Mouse (Mus musculus) limb, embryonic 14.5 days (tissue): ENCODE results near the gene Ranbp1. TPM values are rescaled to one million over a fixed set of nuclear protein-coding genes. Genes with fewer than 3 reads are reported as not detected.

ENCODE experiments used
- ATAC-seq: fragments of 200-750 bp; cut with Nextera tagmentation; 2 replicates; pipeline ENCODE4 v1.8.0; 2017; ENCODE audit warnings: low read depth, moderate number of reproducible peaks, moderate TSS enrichment; ENCODE audit not compliant: low FRiP score
- DNase-seq: peaks from one replicate; pipeline ENCODE4 v3.0.0-alpha.2; 2015; ENCODE audit warnings: low spot score
- H3K27ac ChIP-seq: fragments of 300-500 bp; sonication (generic); replicated peaks from 2 replicates; pipeline ENCODE4 v1.5.1; 2014; ENCODE audit warnings: low read depth, mild to moderate bottlenecking, low read length, moderate library complexity, mixed read lengths
- H3K27me3 ChIP-seq: fragments of 300-500 bp; sonication (generic); 2 replicates; pipeline ENCODE4 v1.6.1; 2014; ENCODE audit warnings: low read length, mixed read lengths; ENCODE audit not compliant: control insufficient read depth, insufficient read depth
- H3K36me3 ChIP-seq: fragments of 300-500 bp; sonication (generic); 2 replicates; pipeline ENCODE4 v1.6.1; 2014; ENCODE audit warnings: mild to moderate bottlenecking, low read length, moderate library complexity, mixed read lengths; ENCODE audit not compliant: control insufficient read depth, insufficient read depth
- H3K4me1 ChIP-seq: fragments of 300-500 bp; sonication (generic); 2 replicates; pipeline ENCODE4 v1.6.1; 2014; ENCODE audit warnings: antibody characterized with exemption, low read length, mixed read lengths; ENCODE audit not compliant: control insufficient read depth, insufficient read depth
- H3K4me2 ChIP-seq: fragments of 300-500 bp; sonication (generic); replicated peaks from 2 replicates; pipeline ENCODE4 v1.6.1; 2014; ENCODE audit warnings: low read depth, mild to moderate bottlenecking, low read length, moderate library complexity; ENCODE audit not compliant: severe bottlenecking
- H3K4me3 ChIP-seq: fragments of 300-500 bp; sonication (generic); replicated peaks from 2 replicates; pipeline ENCODE4 v1.5.1; 2014; ENCODE audit warnings: low read length
- H3K9ac ChIP-seq: fragments of 300-500 bp; sonication (generic); 2 replicates; pipeline ENCODE4 v1.6.1; 2014; ENCODE audit warnings: mild to moderate bottlenecking, low read depth, low read length, moderate library complexity; ENCODE audit not compliant: severe bottlenecking
- H3K9me3 ChIP-seq: fragments of 300-500 bp; sonication (generic); 2 replicates; pipeline ENCODE4 v1.6.1; 2016; ENCODE audit warnings: low read length; ENCODE audit not compliant: control insufficient read depth
- POLR2A ChIP-seq: fragments of 200-500 bp; IDR thresholded peaks from 2 replicates; pipeline ENCODE4 v1.8.0; 2012; ENCODE audit warnings: inconsistent platforms, mild to moderate bottlenecking, moderate library complexity, borderline replicate concordance; ENCODE audit not compliant: insufficient read depth, insufficient read length; ENCODE audit errors: extremely low read depth
- WGBS: fragments of 180-500 bp; shearing (Covaris S2); extraction: QIAGEN DNeasy Blood & Tissue Kit; methylation state at CpG from one replicate; pipeline ENCODE4 v1.1.7; 2014; 5-methylcytosine and 5-hydroxymethylcytosine counted together
- microRNA counts: library from miRNA; unstranded; fragments of <30 nt; microRNA quantifications from one replicate; lab custom pipeline; 2016
- microRNA-seq: library from miRNA; unstranded; fragments of <30 nt; microRNA quantifications from one replicate; pipeline ENCODE4, GENCODE M21; 2016
- polyA plus RNA-seq, 2 experiments: library from polyadenylated mRNA; depleted of rRNA in 1 of 2; stranded (reverse) in 1 of 2; unstranded in 1 of 2; fragments of >200 nt; fragmentation: Nextera tagmentation in 1 of 2; extraction: Ambion mirVana in 1 of 2; gene quantifications; 2 replicates each; pipeline versions ENCODE4 v1.2.1 to v1.2.3; 2012 to 2014

Gene Ranbp1
- polyA plus RNA-seq, 2 experiments: 276 to 542 TPM

GRCm38 (mm10) chr16:18195068-18195467 lies 53.5 kb downstream of the Ranbp1 start:
- Histone ChIP-seq H3K9me3 (no peaks in the 10 kb centered on the region), H3K4me1 (peaks cover 29% of the 10 kb centered on the region), H3K27ac (no peak overlapping the region), H3K4me2 (no peak overlapping the region), H3K4me3 (no peak overlapping the region), H3K36me3 (no peaks in the 10 kb centered on the region), H3K9ac (no peak overlapping the region), H3K27me3 (no peaks in the 10 kb centered on the region; the same call in 1 of the 2 replicates)
- DNase-seq: no peak
- WGBS: 37% methylated on average over 5 of the region's 5 CpGs
- no peak for TF ChIP-seq POLR2A
- no peak for ATAC-seq

GRCm38 (mm10) chr16:18194208-18194985 lies 54.1 kb downstream of the Ranbp1 start:
- no peak for TF ChIP-seq POLR2A
- Histone ChIP-seq H3K4me1 (peaks cover 24% of the 10 kb centered on the region), H3K27ac (no peak overlapping the region), H3K36me3 (no peaks in the 10 kb centered on the region), H3K27me3 (no peaks in the 10 kb centered on the region; the same call in 1 of the 2 replicates), H3K4me3 (no peak overlapping the region), H3K9ac (no peak overlapping the region), H3K9me3 (no peaks in the 10 kb centered on the region), H3K4me2 (no peak overlapping the region)
- DNase-seq: no peak
- WGBS: 55% methylated on average over 15 of the region's 15 CpGs
- ATAC-seq: peak; percentile 47; the same call in 1 of the 2 replicates

GRCm38 (mm10) chr16:18191006-18191405 lies 57.5 kb downstream of the Ranbp1 start:
- 73% methylated on average over 2 of the region's 2 CpGs for WGBS
- Histone ChIP-seq H3K4me1 (peaks cover 19% of the 10 kb centered on the region), H3K4me3 (no peak overlapping the region), H3K4me2 (no peak overlapping the region), H3K36me3 (no peaks in the 10 kb centered on the region), H3K27ac (no peak overlapping the region), H3K9me3 (no peaks in the 10 kb centered on the region), H3K27me3 (no peaks in the 10 kb centered on the region), H3K9ac (no peak overlapping the region)
- DNase-seq (no peak), ATAC-seq (no peak)
- TF ChIP-seq POLR2A: no peak

MicroRNAs within 50 kb of the gene (microRNA counts, 519-probe panel; counts per million panel counts)
- 2,152 counts per million, percentile 33 among the panel's probes with 10 or more counts for microRNA mmu-miR-1306 (lab: Ali Mortazavi, UCI)

Small RNA genes within 50 kb of the gene (microRNA-seq; reads per million reads assigned to microRNA genes)
- 1.4 reads per million for gene Gm24572
- gene Mir1306: 161 reads per million, percentile 52 among the genes with 10 or more reads in this experiment

Other genes with a start within 250 kb of the Ranbp1 start
- 69.0 and 76.0 TPM in 2 replicates for gene Dgcr6, start 195.9 kb downstream of the Ranbp1 start, polyA plus RNA-seq (2012; rRNA removed)
- gene Dgcr6, start 195.9 kb downstream of the Ranbp1 start, polyA plus RNA-seq (2014; fragmentation: Nextera tagmentation; extraction: Ambion mirVana): 106 and 110 TPM in 2 replicates
- gene Prodh, start 158.5 kb downstream of the Ranbp1 start, polyA plus RNA-seq (2012; rRNA removed): 19.6 and 20.6 TPM in 2 replicates
- gene Prodh, start 158.5 kb downstream of the Ranbp1 start, polyA plus RNA-seq (2014; fragmentation: Nextera tagmentation; extraction: Ambion mirVana): 8.9 and 10.2 TPM in 2 replicates
- 17.3 and 25.0 TPM in 2 replicates for gene Rtn4r, start 121.1 kb downstream of the Ranbp1 start, polyA plus RNA-seq (2012; rRNA removed)
- 7.6 and 8.7 TPM in 2 replicates for gene Rtn4r, start 121.1 kb downstream of the Ranbp1 start, polyA plus RNA-seq (2014; fragmentation: Nextera tagmentation; extraction: Ambion mirVana)
- not detected in 2 replicates for gene Ccdc188, start 30.9 kb downstream of the Ranbp1 start, polyA plus RNA-seq (2012; rRNA removed)
- gene Ccdc188, start 30.9 kb downstream of the Ranbp1 start, polyA plus RNA-seq (2014; fragmentation: Nextera tagmentation; extraction: Ambion mirVana): not detected in 2 replicates
- 68.2 and 103 TPM in 2 replicates for gene Zdhhc8, start 13.6 kb downstream of the Ranbp1 start, polyA plus RNA-seq (2012; rRNA removed)
- gene Zdhhc8, start 13.6 kb downstream of the Ranbp1 start, polyA plus RNA-seq (2014; fragmentation: Nextera tagmentation; extraction: Ambion mirVana): 23.1 and 25.3 TPM in 2 replicates
- 108 and 117 TPM in 2 replicates for gene Trmt2a, start 53 bp downstream of the Ranbp1 start, polyA plus RNA-seq (2012; rRNA removed)
- 83.6 and 87.2 TPM in 2 replicates for gene Trmt2a, start 53 bp downstream of the Ranbp1 start, polyA plus RNA-seq (2014; fragmentation: Nextera tagmentation; extraction: Ambion mirVana)
- gene Gm49776, start 9.6 kb upstream of the Ranbp1 start, polyA plus RNA-seq (2012; rRNA removed): 0.53 TPM in 1 of 2 replicates, not detected in the other
- 3.4 TPM in 1 of 2 replicates, not detected in the other for gene Gm49776, start 9.6 kb upstream of the Ranbp1 start, polyA plus RNA-seq (2014; fragmentation: Nextera tagmentation; extraction: Ambion mirVana)
- gene Dgcr8, start 40.5 kb upstream of the Ranbp1 start, polyA plus RNA-seq (2012; rRNA removed): 79.7 and 82.6 TPM in 2 replicates
- gene Dgcr8, start 40.5 kb upstream of the Ranbp1 start, polyA plus RNA-seq (2014; fragmentation: Nextera tagmentation; extraction: Ambion mirVana): 35.0 and 39.1 TPM in 2 replicates
- gene Tango2, start 99.4 kb upstream of the Ranbp1 start, polyA plus RNA-seq (2012; rRNA removed): 25.2 and 28.7 TPM in 2 replicates
- gene Tango2, start 99.4 kb upstream of the Ranbp1 start, polyA plus RNA-seq (2014; fragmentation: Nextera tagmentation; extraction: Ambion mirVana): 24.0 and 25.1 TPM in 2 replicates
- 33.6 and 42.9 TPM in 2 replicates for gene Arvcf, start 99.5 kb upstream of the Ranbp1 start, polyA plus RNA-seq (2012; rRNA removed)
- 18.9 and 23.4 TPM in 2 replicates for gene Arvcf, start 99.5 kb upstream of the Ranbp1 start, polyA plus RNA-seq (2014; fragmentation: Nextera tagmentation; extraction: Ambion mirVana)
- gene Txnrd2, start 177.7 kb upstream of the Ranbp1 start, polyA plus RNA-seq (2012; rRNA removed): 13.4 and 14.1 TPM in 2 replicates
- 13.6 and 18.4 TPM in 2 replicates for gene Txnrd2, start 177.7 kb upstream of the Ranbp1 start, polyA plus RNA-seq (2014; fragmentation: Nextera tagmentation; extraction: Ambion mirVana)
- gene Comt, start 178.1 kb upstream of the Ranbp1 start, polyA plus RNA-seq (2012; rRNA removed): 84.5 and 110 TPM in 2 replicates
- 82.4 and 92.3 TPM in 2 replicates for gene Comt, start 178.1 kb upstream of the Ranbp1 start, polyA plus RNA-seq (2014; fragmentation: Nextera tagmentation; extraction: Ambion mirVana)
- 16.1 and 19.0 TPM in 2 replicates for gene Gnb1l, start 250.0 kb upstream of the Ranbp1 start, polyA plus RNA-seq (2012; rRNA removed)
- gene Gnb1l, start 250.0 kb upstream of the Ranbp1 start, polyA plus RNA-seq (2014; fragmentation: Nextera tagmentation; extraction: Ambion mirVana): 20.2 and 23.2 TPM in 2 replicates